Mouse (Mus musculus) naive thymus-derived CD4-positive, alpha-beta T cell, adult 2 months (primary cell): Measurements from ENCODE around the gene Prep.

Source experiments
- DNase-seq: peaks from one replicate; pipeline ENCODE4 v3.0.0-alpha.2; 2011; ENCODE audit warnings: low read depth

Prep gene

DNA sequence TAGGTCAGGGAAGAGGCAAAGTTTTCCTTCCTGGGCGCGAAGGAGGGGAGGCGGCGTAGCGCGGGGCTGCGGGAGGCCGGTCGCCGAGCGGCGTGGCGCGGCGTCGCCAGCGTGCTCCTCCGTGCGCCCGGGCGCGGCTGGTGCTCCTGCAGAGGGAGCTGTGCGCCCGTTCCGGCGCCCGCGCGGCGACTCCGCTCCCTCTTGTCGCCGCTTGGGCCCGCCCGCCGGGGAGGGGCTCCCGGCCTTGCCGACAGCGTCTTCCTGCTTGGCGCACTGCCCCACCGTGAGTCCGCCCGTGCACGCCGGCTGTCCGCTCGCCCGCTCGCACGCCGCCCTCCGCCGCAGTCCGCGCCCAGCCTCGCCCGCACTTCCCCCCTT, at the start of gene Prep:
Prep (plus strand) TSS at position 273 of the 378 bp plus-strand sequence.
- DNase-seq, result peak; percentile 85

GRCm38 (mm10) chr10:45017352-45017751, 49.7 kb upstream of the Prep start:
- DNase-seq, result no peak

GRCm38 (mm10) chr10:45017851-45018250, 49.2 kb upstream of the Prep start:
- no peak for DNase-seq

GRCm38 (mm10) chr10:45019418-45019817, 47.6 kb upstream of the Prep start:
- DNase-seq, result no peak

GRCm38 (mm10) chr10:45019849-45020248, 47.2 kb upstream of the Prep start:
- DNase-seq, result no peak

GRCm38 (mm10) chr10:45020291-45020690, 46.7 kb upstream of the Prep start:
- peak; percentile 63 for DNase-seq

DNA sequence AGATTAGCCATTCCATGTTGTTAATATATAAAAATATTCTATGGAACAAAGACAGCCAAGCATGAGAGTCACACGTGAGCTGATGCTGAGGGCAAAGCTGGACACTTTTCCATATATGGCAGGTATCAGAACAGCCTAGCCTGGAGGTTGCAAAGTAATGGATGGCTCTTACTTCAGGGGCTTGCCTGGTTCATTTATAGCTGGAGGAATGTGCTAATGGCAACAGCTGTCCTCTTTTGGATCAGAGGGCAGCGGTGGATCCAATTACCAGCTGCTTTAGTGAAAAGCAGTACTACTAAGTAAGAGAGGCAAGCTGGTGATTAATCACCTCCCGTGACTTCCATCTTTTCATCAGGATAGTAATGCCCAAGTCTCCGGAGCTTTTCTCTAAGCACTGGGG, 41.8 kb upstream of the Prep start:
- DNase-seq, result no peak

GRCm38 (mm10) chr10:45026935-45027334, 40.1 kb upstream of the Prep start:
- DNase-seq, result no peak

DNA sequence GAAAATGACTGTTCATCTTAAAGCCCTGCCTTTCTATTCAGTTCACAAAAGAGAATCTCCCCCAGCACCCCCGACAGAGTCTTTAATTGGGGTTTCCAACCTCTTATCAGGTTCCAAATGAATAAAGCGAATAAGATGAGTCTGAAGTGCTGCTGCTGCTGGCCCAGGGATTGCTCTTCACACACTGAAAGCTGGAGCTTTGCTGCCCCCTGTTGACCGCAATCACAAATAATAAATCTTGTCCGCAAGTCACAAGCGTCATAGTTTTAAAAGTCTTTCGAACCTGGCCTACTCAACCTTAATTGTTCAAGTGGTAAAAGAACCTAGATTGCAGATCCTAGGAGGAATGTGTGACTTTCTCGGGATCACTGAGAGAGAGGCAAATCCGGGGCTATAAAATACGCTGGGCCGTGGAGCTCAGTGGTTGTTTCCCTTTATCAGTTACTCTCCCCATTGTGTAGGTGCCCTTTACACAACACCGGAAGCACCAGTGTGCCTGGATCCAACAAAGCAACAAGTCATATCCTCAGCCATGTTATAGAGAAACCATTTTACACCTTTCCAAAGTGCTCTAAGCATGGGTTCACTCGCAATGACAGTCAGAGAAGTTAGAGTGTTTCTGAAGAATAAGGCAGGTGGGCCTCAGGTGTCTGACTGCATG, 21.6 kb upstream of the Prep start:
- peak; percentile 82 for DNase-seq

- no peak for DNase-seq
Measured at GRCm38 (mm10) chr10:45048158-45048557, 18.8 kb upstream of the Prep start.

- DNase-seq, result no peak
Measured at GRCm38 (mm10) chr10:45048622-45049021, 18.4 kb upstream of the Prep start.

- DNase-seq, result peak; percentile 79
Measured at GRCm38 (mm10) chr10:45051125-45051744, 15.8 kb upstream of the Prep start.

- DNase-seq, result no peak
Measured at GRCm38 (mm10) chr10:45058361-45058760, 8.6 kb upstream of the Prep start.

DNA sequence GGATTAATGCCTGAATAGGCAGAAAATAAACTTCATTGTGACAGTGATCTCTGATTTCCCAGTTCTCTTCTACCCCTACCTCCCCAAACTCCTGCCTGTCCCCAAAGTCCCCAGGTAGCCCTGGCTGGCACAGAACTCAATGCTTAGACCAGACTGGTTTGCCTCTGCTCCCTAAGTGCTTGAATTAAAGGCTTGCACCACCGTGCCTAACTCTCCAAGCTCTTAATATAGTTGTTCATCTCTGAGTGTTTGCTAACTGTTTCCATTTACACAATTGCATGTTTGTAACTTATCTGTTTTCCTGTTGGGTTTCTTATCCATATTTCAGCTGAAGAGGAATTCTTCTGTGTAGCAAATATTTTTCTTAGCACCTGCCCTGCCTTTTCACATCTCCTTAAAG, 6.2 kb upstream of the Prep start:
- DNase-seq, result no peak

GRCm38 (mm10) chr10:45066131-45066930, 672 bp upstream of the Prep start:
- no peak for DNase-seq

- peak; percentile 58 for DNase-seq
Measured at GRCm38 (mm10) chr10:45067436-45067925, 478 bp downstream of the Prep start.

- no peak for DNase-seq
Measured at GRCm38 (mm10) chr10:45069557-45069956, 2.6 kb downstream of the Prep start.

DNA sequence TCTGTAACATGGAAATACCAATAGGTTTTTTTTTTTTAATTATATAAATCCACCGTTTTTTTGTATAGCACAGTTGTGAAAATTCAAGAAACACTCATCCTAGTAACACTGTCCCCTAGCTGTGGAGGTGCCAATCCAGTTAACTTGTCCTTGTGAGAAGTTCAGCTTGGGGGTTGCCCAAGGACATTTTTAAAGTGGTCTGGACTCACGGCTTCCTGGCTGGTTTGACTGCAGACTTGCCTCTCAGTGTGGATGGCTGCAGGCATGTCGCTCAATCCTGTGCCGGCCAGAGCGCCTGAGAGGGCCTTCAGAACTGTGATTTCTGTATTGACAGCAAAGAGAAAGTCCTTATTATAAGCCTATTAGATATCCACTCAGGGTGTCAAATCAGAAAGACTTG, 3.4 kb downstream of the Prep start:
- no peak for DNase-seq

- DNase-seq, result no peak
Measured at GRCm38 (mm10) chr10:45070929-45071813, 4.2 kb downstream of the Prep start.

DNA sequence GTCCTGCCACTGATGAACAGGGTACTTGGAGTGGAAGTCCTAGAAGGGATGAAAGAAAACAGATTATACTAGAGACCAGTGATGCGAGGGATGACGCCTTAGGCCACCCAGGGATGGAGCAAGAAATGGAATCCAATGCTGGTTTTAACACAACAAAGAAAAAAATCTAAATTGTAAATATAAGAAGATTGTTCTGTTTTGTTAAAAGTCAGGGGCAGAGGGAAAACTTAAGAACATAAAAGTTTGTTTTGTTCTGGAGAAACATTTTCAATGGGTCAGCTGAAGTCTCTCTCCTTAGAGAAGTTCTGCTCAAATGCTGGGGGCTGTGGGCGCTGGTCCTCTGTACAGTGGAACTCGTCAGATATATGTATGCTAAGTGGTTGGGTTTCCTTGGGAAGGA, 5.3 kb downstream of the Prep start:
- no peak for DNase-seq

DNA sequence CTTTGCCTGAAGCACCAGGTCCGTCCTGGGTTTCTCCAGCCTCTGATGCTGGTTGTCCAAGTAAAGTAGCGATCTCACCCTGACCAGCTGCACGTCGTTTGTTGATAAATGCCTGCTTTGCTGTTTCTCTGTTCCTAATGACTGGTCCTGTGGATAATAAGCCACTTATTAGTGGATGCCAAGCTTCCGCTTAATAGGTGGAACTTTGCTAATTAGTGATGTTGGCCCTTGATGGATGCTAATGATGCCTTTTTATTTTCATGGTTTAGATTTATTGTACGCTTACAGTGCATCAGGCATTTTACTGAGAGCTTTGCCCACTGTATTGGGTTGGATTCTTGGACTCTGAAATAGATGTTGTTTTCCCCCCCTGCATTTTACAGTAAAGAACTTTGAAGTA, 7.5 kb downstream of the Prep start:
- DNase-seq, result no peak

- no peak for DNase-seq
Measured at GRCm38 (mm10) chr10:45075491-45076051, 8.6 kb downstream of the Prep start.
